Mouse (Mus musculus) small intestine, adult 2 months (tissue): ENCODE data around the gene Sdhd.

Source experiments
- CTCF ChIP-seq: fragments of 200-500 bp; IDR thresholded peaks from 2 replicates; pipeline ENCODE4 v1.5.1; 2012; ENCODE audit warnings: low read depth, mild to moderate bottlenecking, control low read depth, inconsistent platforms, low read length, moderate library complexity, mixed read lengths; ENCODE audit not compliant: insufficient replicate concordance, insufficient read length; ENCODE audit errors: extremely low read depth
- POLR2A ChIP-seq: fragments of 200-500 bp; IDR thresholded peaks from 2 replicates; pipeline ENCODE4 v1.6.1; 2012; ENCODE audit warnings: low read depth, mild to moderate bottlenecking, control low read depth, inconsistent platforms, low read length, moderate library complexity

- TF ChIP-seq CTCF (no peak), POLR2A (no peak)
These were observed 1.4 kb downstream of the Sdhd start for GRCm38 (mm10) chr9:50602055-50602845.
